Mouse (Mus musculus) lung, postnatal 25 days (tissue): ENCODE results near the gene Itpka.
"Not testable (repeated sequence)": the region's sequence is repeated elsewhere in the genome, so short reads cannot be mapped to it uniquely, and the experiment has no call there.

Source experiments
- DNase-seq: peaks from one replicate; pipeline ENCODE4 v3.0.0; 2022; ENCODE audit warnings: low spot score

Gene Itpka

DNA sequence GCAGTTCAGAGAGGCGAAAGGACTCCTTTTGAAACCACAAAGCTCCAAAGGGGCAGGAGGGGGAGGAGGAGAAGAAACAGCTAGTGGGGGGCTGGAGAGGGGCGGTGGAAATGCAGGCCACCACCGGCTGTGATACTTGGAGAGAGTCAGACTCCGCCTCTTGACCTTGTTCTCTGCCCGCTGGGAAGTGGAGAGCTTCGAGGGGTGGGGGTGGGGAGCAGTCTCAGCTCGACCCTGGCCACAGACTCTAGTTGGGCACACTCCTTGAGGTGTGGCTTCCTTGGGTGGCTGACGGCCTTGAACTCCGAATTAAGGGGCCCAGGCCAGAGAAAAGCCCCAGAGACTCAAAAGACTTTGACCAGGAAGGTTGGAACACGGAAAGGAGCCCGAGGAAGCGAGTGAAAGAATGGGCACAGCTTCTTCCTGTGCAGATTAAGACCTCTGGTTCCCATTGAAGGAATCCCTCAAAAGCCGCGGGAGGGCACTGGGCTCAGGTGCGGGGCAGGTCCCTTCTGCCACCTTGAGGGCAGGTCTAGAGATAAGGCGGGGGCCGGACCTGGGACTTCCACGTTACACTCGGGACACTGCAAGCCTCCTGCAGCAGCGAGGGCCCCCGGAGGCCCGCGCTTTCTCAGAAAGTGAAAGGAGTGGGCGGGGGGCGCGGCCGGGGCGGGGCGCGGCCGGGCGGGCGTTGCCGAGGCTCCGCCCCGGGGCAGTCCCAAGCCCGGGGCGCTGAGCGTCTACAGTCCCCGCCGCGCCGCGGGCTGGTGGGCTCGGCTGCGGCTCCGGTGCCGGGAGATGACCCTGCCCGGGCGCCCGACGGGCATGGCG is at the start of gene Itpka:
TSS of gene Itpka (plus strand) at position 757 of the 831 bp plus-strand sequence.
- DNase-seq: peak; percentile 37

DNA sequence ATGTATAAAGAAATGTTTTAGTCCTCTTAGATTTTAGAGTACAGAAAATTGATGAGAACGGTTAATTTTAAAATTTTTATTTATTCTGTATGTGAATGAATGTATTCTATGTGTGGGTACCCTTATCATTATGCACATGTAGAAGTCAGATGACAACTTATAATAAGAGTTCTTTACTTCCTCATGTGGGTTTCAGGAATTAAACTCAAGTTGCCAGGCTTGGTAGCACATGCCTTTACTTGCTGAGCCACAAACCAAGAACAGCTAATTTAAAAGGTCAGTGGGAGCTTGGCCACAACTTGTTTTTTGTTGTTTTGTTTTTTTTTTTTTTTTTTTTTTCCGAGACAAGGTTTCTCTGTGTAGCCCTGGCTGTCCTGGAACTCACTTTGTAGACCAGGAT is 47.3 kb upstream of the Itpka start:
- DNase-seq: no peak

DNA sequence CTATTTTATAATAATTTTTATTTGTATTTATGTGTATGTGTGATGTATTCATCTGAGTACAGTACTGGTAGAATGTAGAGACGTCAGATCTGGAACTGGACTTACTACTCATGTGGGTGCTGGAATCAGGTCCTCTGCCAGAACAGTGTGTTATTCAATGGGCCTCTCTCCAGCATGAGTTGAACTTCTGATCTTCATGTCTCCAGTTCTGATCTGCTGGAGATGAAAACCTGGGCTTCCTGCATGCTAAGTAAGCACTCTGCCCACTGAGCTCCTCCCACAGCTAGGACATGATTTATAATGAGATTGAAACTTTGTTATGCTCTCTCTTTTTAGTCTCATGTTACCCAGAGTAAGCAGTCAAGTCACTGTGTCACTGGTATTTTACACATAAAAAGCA is 46.0 kb upstream of the Itpka start:
- DNase-seq: no peak

DNA sequence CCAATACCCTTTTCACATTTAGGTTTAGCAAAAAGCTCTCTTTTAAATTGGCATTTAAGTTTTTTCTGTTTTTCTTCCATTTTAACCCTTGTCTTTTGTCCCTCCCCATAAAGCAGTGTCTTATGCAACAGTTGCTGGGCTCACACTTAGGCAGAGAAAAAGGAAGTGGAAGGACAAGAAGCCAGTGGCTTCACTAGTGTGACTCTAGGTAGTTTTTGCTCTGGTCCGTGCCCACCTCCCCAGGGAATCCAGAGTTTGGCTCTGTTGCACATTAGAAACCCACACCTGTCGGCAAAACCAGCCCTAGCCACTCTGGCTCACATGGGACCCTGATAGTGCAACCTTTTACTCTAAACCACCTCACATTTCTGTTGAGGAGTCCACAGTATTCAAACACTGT is 43.7 kb upstream of the Itpka start:
- DNase-seq: peak; percentile 2

DNA sequence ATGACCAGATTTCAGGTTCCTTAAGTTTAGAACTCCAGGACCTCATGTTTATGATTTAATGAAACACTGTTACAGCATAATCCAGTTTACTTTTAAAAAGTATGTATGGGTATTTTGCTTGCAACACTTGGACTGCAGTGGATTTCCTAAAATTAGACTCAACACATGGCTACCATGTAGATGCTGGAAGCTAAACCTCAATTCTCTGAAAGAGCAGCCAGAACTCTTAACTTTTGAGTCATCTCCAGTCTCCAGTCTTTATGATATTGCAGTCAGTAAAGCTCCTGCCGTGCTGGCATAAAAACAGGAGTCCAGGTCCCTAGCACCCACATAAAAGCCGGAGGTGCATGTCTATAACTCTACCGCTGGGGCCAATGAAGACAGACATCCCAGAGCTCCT is 42.2 kb upstream of the Itpka start:
- no peak for DNase-seq

DNA sequence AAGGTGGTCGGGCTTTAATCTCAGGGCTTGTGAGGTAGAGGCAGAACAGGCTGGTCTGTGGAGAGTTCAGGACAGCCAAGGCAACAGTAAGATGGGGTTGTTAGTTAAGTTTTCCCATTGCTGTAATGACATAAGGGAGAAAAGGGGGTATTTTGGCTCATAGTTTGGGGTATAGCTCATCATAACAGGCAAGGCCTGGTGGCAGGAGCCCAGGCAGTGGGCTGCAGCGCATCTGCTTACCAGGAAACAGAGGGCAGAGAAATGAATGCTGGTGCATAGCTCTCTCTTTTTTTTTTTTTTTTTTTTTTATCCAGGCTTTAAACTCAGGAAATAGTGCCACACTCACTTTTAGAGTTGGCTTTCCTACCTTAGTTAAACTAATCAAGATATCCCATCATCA is 39.0 kb upstream of the Itpka start:
- no peak for DNase-seq

DNA sequence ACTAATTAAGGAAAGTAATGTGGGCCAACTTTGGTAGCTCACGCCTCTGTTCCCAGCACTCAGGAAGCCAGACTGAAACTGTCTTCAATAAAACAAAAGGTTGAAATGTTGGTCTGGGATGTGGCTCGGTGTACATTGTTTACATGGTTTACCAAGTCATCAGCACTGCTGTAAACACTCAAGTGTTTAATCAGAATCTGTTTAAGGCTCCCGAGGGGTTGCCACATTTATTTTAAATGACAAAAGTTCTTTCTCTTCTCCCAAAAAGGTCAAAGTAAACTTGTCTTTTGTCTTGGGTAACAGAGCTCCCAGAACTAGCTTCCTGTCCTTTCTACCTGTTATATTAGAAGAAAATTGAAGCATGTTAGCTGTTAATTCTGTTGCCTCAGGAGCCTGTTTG is 34.5 kb upstream of the Itpka start:
- DNase-seq: no peak

DNA sequence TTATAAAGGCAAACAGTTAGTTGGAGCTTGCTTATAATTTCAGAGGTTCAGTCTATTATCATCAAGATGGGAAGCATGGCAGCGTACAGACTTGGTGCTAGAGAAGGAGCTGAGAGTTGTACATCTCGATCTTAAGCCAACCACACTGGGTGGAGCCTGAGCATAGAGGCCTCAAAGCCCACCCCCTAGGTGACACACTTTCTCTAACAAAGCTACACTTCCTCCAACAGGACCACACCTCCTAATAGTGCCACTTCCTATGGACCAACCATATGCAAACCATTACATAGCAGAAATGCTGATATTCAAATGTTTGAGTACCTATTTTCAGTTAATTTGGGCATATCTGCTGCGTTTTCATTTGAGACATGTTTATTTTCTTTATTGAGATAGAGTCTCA is 32.1 kb upstream of the Itpka start:
- no peak for DNase-seq

DNA sequence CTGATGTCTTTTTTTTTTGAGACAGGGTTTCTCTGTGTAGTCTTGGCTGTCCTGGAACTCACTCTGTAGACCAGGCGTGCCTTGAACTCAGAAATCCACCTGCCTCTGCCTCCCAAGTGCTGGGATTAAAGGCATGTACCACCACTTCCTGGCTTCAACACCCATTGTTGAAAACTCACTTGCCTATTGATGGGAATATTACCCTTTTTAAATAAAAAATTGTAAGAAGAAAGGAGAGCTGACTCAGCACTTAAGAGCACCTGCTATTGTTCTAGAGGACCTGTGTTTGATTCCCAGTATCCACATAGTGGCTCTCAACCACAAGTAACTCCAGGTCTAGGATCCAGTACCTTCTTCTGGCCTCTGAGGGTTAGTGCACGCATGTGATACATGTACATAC is 26.3 kb upstream of the Itpka start:
- not testable (repeated sequence) for DNase-seq

DNA sequence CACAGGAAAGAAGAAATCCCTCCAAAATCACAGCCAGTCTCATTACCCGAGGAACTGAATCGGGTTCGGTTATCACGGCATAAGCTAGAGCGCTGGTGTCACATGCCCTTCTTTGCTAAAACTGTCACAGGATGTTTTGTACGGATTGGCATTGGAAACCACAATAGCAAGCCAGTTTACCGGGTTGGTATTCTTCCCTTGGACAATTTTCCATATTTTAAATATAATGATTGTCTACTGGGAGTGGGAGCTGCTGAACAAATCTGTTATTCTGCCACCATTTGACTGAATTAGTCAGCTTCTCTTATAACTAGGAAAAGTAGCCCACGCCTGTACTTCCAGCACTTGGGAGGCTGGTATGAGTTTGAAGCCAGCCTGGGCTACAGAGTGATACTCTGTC is 21.1 kb upstream of the Itpka start:
- no peak for DNase-seq

DNA sequence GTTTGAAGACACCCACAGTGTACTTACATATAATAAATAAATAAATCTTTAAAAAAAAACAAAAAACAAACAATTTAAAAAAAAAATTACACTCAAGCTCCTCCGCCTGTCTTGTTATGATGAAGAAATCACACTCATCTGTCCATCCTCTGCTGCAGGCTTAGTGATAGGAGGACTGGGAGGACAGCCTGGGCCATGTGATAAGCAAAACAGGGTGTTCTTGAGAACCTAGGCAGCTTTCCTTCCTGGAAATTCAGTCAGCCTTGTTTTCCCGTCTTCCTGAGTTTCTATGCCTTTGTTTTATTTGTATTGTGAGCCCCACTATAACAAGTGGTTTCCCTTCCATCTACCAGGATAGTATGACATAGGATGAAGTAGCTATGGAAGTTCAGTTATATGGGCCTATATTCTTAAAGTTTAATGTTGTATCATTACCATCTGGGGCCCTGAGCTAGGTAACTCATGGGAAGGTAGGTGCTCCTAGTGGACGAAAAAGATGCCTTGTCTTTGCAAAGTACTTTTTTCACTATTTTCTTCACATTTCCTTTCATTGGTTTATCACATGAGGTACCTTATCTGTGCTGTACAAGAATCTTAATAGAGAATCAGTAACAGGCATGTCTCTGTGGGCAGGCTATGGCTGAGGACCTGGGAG is 14.2 kb upstream of the Itpka start:
- no peak for DNase-seq

DNA sequence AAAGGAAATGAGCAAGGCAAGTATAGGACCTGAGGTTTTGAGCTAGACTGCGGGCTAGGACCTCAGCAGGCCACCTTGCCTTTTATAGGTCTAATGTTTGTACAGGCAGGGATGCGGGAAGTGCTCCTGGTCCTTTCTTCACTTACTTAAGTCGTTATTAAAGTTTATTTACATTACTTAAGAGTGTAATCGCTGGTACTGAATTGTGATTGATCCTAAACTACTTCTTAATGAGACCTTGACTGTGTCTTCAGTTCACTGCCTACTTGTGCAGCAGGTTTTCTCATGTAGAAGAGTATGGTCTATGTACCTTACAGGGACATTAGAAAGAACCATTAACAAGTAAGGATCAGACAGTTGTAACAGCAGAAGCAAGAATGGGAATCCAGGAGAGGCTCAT is 11.4 kb upstream of the Itpka start:
- no peak for DNase-seq

DNA sequence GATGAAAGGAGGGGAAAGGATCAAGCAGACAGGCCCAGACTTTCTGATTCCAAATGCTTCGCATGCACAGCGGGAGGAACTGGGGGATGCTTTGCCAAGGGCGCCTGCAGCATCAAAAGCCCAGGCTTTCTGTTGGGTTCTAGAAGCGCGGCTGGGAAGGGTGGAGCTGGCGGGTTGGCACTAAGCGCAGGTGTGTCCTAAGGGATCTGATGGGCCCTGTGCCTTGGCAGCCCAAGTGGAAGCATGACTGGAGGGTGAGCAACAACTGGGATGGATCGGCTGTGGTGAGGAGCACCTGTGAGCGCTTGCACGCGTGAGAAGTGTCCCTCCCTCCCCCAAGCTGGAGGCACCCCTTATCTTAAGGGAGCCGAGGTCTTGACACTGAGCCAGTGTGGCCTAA is 5.0 kb upstream of the Itpka start:
- no peak for DNase-seq

DNA sequence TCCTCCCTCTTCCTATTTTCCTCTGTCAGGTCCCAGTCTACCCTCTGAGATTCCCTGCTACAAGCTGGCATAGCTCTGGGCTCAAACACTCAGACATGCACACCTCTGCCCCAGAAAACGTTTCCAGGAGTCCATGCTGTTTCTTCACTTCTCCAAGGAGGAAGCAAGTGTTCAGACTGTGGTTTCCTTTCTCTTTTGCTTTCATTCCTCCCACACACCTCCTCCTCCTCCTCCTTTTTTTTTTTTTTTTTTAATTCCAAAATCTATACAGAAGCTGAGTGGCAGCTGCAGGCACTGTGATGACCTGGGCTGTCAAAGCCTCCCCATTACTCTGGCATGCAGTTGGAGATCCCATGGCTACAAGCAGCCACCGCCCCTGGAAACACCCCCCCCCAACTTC is 1.6 kb upstream of the Itpka start:
- no peak for DNase-seq

DNA sequence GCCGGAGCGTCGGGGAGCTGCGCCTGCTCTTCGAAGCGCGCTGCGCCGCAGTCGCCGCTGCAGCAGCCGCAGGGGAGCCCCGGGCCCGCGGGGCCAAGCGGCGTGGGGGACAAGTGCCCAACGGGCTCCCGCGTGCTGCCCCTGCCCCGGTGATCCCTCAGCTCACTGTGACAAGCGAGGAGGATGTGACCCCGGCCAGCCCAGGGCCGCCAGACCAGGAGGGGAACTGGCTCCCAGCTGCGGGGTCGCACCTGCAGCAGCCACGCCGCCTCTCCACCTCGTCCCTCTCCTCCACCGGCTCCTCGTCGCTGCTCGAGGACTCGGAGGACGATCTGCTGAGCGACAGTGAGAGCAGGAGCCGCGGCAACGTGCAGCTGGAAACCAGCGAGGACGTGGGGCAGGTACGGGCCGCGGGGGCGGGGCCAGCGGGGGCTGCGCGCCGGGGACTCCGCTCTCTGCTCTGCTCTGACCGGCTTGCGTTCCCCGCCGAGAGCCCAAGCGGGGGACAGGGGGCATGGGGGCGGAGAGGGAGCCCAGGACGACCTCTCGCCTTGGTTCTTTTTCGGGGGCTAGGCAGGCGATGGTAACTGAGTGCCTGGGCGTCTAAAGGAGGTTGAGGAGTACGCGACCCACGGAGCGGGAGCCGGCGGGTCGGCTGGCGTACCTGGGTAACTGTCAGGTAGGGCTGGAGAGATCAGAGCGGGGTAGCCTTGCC is 481 bp downstream of the Itpka start:
- DNase-seq: no peak

DNA sequence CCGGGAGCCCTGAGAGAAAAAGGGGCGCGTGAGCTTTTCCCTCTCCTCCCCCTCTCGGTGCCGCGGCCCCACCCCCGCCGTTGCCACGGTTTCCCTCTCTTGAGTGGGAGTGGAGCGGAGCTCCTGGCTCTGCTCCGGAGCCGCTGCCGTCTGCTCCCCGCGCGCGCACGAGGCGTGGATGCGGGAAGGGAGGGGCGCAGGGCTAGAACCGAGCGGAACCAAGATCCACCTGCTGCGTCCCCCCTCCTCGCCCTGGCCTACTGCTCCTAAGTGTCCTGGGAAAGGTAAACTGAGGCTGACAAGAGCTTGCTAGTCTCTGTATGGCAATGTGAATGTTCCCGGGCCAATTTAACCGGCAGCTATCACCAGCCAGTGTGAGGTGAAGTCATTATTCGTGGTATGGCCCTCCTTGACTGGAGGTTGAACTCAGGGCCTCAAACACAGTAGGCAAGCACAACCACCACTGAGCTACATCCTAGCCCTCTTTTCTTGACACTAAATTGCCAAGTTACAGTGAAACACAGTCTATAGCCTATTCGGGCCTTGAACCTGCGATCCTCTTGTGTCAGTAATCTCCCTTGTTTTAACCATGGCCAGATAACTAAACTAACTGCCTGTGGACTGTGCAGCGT is 1.2 kb downstream of the Itpka start:
- no peak for DNase-seq

DNA sequence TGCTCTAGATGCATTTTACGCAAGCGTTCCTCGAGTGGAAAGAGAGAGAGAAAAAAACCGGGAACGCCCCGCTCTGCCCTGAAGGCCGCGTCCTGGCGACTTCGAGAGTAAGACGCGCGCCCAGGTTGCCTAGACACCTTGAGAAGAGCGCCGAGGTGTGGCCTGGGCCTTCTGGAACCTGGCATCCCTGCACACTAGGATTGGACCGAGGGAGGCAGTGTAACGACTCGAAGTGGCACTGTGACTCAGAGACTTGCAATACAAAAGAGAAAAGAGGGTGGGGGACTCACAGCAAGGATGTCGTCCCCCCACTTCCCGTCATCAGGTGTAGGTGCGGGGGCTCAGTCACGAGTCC is 1.6 kb downstream of the Itpka start:
- DNase-seq: peak; percentile 37

DNA sequence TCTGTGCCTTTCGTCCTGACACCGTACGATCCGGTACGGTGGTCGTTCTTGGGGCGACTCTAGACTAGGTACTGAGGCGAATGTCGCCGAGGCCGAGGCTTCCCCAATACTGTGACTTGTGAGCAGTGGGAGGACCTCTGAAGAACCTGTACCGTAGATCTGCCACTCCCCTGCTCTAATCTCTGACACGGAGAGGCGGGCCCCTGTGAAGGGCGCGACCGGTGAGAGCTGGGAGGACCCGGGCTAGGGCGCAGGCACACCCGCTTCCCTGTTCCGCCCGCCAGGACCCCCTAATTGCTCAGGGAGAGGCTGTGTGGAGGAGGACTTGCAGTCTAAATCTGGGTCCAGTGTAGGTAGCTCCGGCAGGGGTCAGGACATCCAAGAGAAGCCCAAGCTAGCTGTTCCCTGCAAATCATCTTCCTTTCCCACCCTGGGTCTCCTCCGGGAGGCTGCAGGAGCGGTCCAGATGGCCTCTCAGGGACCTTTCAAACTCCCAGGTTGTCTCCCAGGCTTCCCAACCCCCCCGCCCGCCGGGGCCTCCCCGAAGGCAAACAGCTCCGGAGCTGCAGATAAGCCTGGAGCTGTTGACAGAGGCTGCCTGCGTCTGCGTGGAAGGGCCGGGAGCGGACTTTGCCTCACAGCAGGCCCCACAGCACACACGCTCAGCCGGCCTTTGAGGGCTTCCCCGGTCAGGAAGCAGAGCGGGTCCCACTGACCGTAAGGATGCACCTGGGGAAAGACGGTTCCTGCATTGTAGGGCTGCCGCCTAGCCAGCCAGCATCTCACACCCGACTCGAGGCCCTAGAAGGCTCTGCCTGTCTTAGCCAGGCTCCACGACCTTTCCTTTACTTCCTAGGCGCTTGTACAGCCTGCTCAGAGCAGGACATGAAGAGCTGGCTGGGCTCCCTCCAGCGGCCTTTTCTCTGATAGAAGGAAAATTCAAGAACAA is 2.3 kb downstream of the Itpka start:
- peak; percentile 67 for DNase-seq

DNA sequence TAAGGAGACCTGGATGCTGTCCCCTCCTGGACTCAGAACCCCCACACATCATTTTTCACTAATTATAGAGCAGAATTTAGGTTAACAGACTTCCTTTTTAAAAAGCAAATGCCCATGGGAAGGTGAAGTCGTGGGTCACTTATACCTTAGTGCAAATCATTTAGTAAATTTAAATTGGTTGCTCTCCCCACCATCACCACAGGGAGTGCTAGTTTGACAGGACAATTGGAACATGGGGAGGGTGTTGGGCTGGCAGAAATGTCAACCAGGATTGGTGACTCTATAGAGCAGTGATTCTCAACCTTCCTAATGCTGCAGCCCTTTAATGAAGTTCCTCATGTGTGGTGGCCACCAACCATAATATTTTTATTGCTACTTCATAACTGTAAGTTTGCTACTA is 3.1 kb downstream of the Itpka start:
- DNase-seq: no peak

DNA sequence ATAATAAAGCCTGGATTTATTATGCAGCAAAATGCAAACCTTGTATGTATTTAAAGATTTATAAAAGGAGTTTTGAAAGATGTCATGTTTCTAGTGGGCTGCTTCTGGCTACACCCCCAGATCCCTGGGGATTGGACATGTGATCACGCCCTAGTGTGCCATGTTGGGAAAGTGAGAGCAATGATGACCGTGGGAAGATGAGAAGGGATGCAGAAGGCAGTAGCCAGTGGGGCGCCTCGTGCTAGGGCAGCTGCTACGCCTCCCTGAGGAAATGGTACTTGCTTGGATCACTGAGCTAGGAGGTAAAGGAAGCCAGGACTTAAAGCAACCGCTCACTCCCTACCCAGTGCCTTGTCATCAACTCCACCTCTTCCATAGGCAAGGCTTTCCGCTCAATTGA is 5.4 kb downstream of the Itpka start:
- no peak for DNase-seq

DNA sequence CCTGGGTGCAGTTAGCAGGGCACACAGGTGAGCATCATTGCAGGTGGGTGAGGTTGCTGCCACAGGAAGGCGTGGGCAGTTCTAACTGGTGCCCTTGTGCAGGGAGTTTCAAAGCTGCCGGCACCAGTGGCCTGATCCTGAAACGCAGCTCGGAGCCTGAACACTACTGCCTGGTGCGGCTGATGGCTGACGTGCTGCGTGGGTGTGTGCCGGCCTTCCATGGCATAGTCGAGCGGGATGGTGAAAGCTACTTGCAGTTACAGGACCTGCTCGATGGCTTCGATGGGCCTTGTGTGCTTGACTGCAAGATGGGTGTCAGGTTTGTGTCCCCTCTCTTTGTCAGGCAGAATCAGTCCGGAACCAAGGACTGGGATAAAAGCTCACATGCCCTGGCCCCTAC is 7.1 kb downstream of the Itpka start:
- DNase-seq: no peak
